Mouse (Mus musculus) G1E (cell line): ENCODE results near the gene Spata20.

Experiments
- CTCF ChIP-seq: IDR thresholded peaks from 2 replicates; pipeline ENCODE4 v1.5.1; 2012; ENCODE audit warnings: low read depth, low read length, inconsistent platforms, mixed read lengths
- GATA2 ChIP-seq: IDR thresholded peaks from 2 replicates; pipeline ENCODE4 v1.6.1; 2012; ENCODE audit warnings: low read depth, low read length, inconsistent platforms, borderline replicate concordance
- TAL1 ChIP-seq: conservative IDR thresholded peaks from 2 replicates; pipeline ENCODE4 v1.6.1; 2012; ENCODE audit warnings: low read depth, low read length, inconsistent platforms, mixed read lengths

- no peak for TF ChIP-seq CTCF
- TF ChIP-seq GATA2, result no peak
- no peak for TF ChIP-seq TAL1
Measured at GRCm38 (mm10) chr11:94461856-94462255, 24.1 kb downstream of the Spata20 start.
